Mouse (Mus musculus): ENCODE data around the gene Kcnc3. TPM values are rescaled to one million over a fixed set of nuclear protein-coding genes. Genes with fewer than 3 reads are reported as not detected.

Gene Kcnc3
- polyA plus RNA-seq, 1 experiment from 2014 or later: 0.18 TPM

- ATAC-seq (ENCODE audit: low FRiP score, low TSS enrichment): no peak
- Histone ChIP-seq H3K36me3 (ENCODE audit: control insufficient read depth, insufficient read depth, low read length) (no peaks in the 10 kb centered on the region), H3K4me3 (ENCODE audit: low read length) (no peak overlapping the region), H3K4me1 (ENCODE audit: control insufficient read depth, insufficient read depth, low read length) (no peaks in the 10 kb centered on the region), H3K4me2 (replicated peaks; ENCODE audit: low read depth, low read length) (peak overlapping the region; percentile 19), H3K9me3 (ENCODE audit: control insufficient read depth, low read length) (no peaks in the 10 kb centered on the region), H3K9ac (ENCODE audit: low read depth, low read length) (no peak overlapping the region), H3K27me3 (ENCODE audit: control insufficient read depth, insufficient read depth, low read length) (peaks cover 40% of the 10 kb centered on the region), H3K27ac (ENCODE audit: low read depth, low read length) (no peak overlapping the region)
- 2% methylated on average over 16 of the region's 16 CpGs for WGBS
Measured at GRCm38 (mm10) chr7:44638663-44639062, 48.2 kb downstream of the Kcnc3 start.

- no peak for ATAC-seq (ENCODE audit: low FRiP score, low TSS enrichment)
- 0 out of 2 replicates have a peak overlapping the region, but pooled peaks have one; percentile 13 for H3K4me2 ChIP-seq (replicated peaks; ENCODE audit: low read depth, low read length)
- H3K27me3 ChIP-seq (ENCODE audit: control insufficient read depth, insufficient read depth, low read length): peaks cover 53% of the 10 kb centered on the region
- no peaks in the 10 kb centered on the region for H3K9me3 ChIP-seq (ENCODE audit: control insufficient read depth, low read length)
- H3K27ac ChIP-seq (ENCODE audit: low read depth, low read length): no peak overlapping the region
- H3K36me3 ChIP-seq (ENCODE audit: control insufficient read depth, insufficient read depth, low read length): no peaks in the 10 kb centered on the region
- H3K9ac ChIP-seq (ENCODE audit: low read depth, low read length): no peak overlapping the region
- no peaks in the 10 kb centered on the region for H3K4me1 ChIP-seq (ENCODE audit: control insufficient read depth, insufficient read depth, low read length)
- no peak overlapping the region for H3K4me3 ChIP-seq (ENCODE audit: low read length)
- WGBS: 8% methylated on average over 25 of the region's 25 CpGs
Measured at GRCm38 (mm10) chr7:44640843-44641605, 50.6 kb downstream of the Kcnc3 start.

GRCm38 (mm10) chr7:44641887-44642286 is 51.4 kb downstream of the Kcnc3 start:
- Histone ChIP-seq H3K27me3 (ENCODE audit: control insufficient read depth, insufficient read depth, low read length) (peaks cover 54% of the 10 kb centered on the region), H3K9me3 (ENCODE audit: control insufficient read depth, low read length) (no peaks in the 10 kb centered on the region), H3K4me2 (replicated peaks; ENCODE audit: low read depth, low read length) (no peak overlapping the region), H3K4me3 (ENCODE audit: low read length) (no peak overlapping the region), H3K36me3 (ENCODE audit: control insufficient read depth, insufficient read depth, low read length) (no peaks in the 10 kb centered on the region), H3K4me1 (ENCODE audit: control insufficient read depth, insufficient read depth, low read length) (no peaks in the 10 kb centered on the region), H3K27ac (ENCODE audit: low read depth, low read length) (no peak overlapping the region), H3K9ac (ENCODE audit: low read depth, low read length) (no peak overlapping the region)
- no peak for ATAC-seq (ENCODE audit: low FRiP score, low TSS enrichment)
- 35% methylated on average over 8 of the region's 8 CpGs for WGBS

DNA sequence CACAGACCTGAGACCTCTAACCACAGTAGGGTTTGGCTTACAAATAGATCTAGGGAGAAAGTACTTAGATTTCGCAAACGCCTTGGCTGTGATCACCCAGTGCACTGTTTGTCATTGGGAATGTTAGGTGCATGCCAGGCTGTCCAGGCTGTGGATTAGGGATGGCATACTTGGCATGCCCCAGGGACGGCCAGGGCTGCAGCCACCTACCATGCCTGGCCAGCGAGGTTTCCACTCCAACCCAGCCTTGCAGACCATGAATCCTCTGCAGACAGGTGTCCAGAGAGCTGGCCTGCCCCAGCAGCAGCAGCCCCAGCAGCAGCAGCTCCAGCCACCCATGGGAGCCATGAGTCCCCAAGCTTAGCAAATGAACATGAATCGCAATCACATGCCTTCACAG is 54.8 kb downstream of the Kcnc3 start:
- Histone ChIP-seq H3K4me3 (ENCODE audit: low read length) (no peak overlapping the region), H3K36me3 (ENCODE audit: control insufficient read depth, insufficient read depth, low read length) (no peaks in the 10 kb centered on the region), H3K9me3 (ENCODE audit: control insufficient read depth, low read length) (no peaks in the 10 kb centered on the region), H3K4me1 (ENCODE audit: control insufficient read depth, insufficient read depth, low read length) (no peaks in the 10 kb centered on the region), H3K4me2 (replicated peaks; ENCODE audit: low read depth, low read length) (no peak overlapping the region), H3K27me3 (ENCODE audit: control insufficient read depth, insufficient read depth, low read length) (peaks cover 23% of the 10 kb centered on the region), H3K9ac (ENCODE audit: low read depth, low read length) (no peak overlapping the region), H3K27ac (ENCODE audit: low read depth, low read length) (no peak overlapping the region)
- no peak for ATAC-seq (ENCODE audit: low FRiP score, low TSS enrichment)
- WGBS: 77% methylated on average over 4 of the region's 5 CpGs

GRCm38 (mm10) chr7:44645951-44646350 is 55.5 kb downstream of the Kcnc3 start:
- no peak overlapping the region for H3K4me3 ChIP-seq (ENCODE audit: low read length)
- no peak overlapping the region for H3K9ac ChIP-seq (ENCODE audit: low read depth, low read length)
- no peaks in the 10 kb centered on the region for H3K4me1 ChIP-seq (ENCODE audit: control insufficient read depth, insufficient read depth, low read length)
- H3K4me2 ChIP-seq (replicated peaks; ENCODE audit: low read depth, low read length): no peak overlapping the region
- ATAC-seq (ENCODE audit: low FRiP score, low TSS enrichment): no peak
- no peaks in the 10 kb centered on the region for H3K36me3 ChIP-seq (ENCODE audit: control insufficient read depth, insufficient read depth, low read length)
- no peak overlapping the region for H3K27ac ChIP-seq (ENCODE audit: low read depth, low read length)
- 25% methylated on average over 15 of the region's 15 CpGs for WGBS
- H3K9me3 ChIP-seq (ENCODE audit: control insufficient read depth, low read length): no peaks in the 10 kb centered on the region
- peaks cover 19% of the 10 kb centered on the region for H3K27me3 ChIP-seq (ENCODE audit: control insufficient read depth, insufficient read depth, low read length)

GRCm38 (mm10) chr7:44647042-44647724 is 56.7 kb downstream of the Kcnc3 start:
- Histone ChIP-seq H3K9me3 (ENCODE audit: control insufficient read depth, low read length) (no peaks in the 10 kb centered on the region), H3K4me2 (replicated peaks; ENCODE audit: low read depth, low read length) (no peak overlapping the region), H3K27me3 (ENCODE audit: control insufficient read depth, insufficient read depth, low read length) (peaks cover 19% of the 10 kb centered on the region), H3K27ac (ENCODE audit: low read depth, low read length) (no peak overlapping the region), H3K9ac (ENCODE audit: low read depth, low read length) (no peak overlapping the region), H3K4me1 (ENCODE audit: control insufficient read depth, insufficient read depth, low read length) (no peaks in the 10 kb centered on the region), H3K36me3 (ENCODE audit: control insufficient read depth, insufficient read depth, low read length) (no peaks in the 10 kb centered on the region), H3K4me3 (ENCODE audit: low read length) (no peak overlapping the region)
- no peak for ATAC-seq (ENCODE audit: low FRiP score, low TSS enrichment)
- 52% methylated on average over 7 of the region's 7 CpGs for WGBS

DNA sequence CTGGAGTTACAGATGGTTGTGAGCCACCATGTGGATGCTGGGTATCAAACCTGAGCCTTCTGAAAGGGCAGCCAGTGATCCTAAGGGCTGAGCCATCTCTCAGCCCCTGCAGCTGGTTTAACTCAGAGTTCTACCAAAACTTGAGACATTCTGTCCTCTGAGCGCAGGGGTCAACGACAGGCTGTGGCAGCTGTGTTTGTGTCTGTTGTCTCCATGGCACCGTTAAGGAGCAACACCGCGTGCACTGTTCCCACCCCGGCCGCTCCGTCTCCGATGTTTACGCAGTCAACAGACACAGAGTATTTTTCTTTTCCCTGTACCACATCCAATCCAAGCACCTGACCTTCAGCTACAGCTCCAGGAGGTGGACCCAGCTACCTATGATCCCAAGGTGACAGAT is 57.3 kb downstream of the Kcnc3 start:
- no peak overlapping the region for H3K9ac ChIP-seq (ENCODE audit: low read depth, low read length)
- no peaks in the 10 kb centered on the region for H3K36me3 ChIP-seq (ENCODE audit: control insufficient read depth, insufficient read depth, low read length)
- 46% methylated on average over 10 of the region's 10 CpGs for WGBS
- no peak overlapping the region for H3K4me2 ChIP-seq (replicated peaks; ENCODE audit: low read depth, low read length)
- no peaks in the 10 kb centered on the region for H3K4me1 ChIP-seq (ENCODE audit: control insufficient read depth, insufficient read depth, low read length)
- H3K4me3 ChIP-seq (ENCODE audit: low read length): no peak overlapping the region
- H3K27ac ChIP-seq (ENCODE audit: low read depth, low read length): no peak overlapping the region
- H3K27me3 ChIP-seq (ENCODE audit: control insufficient read depth, insufficient read depth, low read length): peaks cover 19% of the 10 kb centered on the region
- H3K9me3 ChIP-seq (ENCODE audit: control insufficient read depth, low read length): no peaks in the 10 kb centered on the region
- no peak for ATAC-seq (ENCODE audit: low FRiP score, low TSS enrichment)

DNA sequence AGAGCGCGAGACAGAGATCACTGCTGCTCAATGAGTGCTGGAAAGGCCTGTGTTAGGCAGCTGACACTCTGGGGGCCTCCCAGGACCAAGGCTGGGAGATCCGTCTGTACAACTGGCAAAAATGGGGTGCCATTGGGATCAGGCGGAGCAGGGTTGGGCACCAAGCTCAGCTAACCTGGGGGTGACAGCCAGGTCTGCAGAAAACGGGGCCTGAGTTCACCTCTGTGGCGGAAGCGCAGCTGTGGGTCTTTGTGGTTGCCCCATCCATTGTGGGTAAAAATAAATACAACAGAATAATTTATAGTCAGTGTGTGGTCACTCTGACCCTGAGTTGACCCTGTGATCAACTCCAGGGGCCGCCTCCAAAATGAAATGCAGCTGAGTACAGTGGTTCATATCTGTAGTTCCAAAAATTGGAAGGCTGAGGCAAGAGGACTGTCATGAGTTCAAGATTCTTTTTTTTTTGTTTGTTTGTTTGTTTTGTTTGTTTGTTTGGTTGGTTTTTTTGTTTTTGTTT is 58.7 kb downstream of the Kcnc3 start:
- Histone ChIP-seq H3K4me2 (replicated peaks; ENCODE audit: low read depth, low read length) (no peak overlapping the region), H3K9ac (ENCODE audit: low read depth, low read length) (no peak overlapping the region), H3K4me1 (ENCODE audit: control insufficient read depth, insufficient read depth, low read length) (no peaks in the 10 kb centered on the region), H3K9me3 (ENCODE audit: control insufficient read depth, low read length) (no peaks in the 10 kb centered on the region), H3K27me3 (ENCODE audit: control insufficient read depth, insufficient read depth, low read length) (peaks cover 14% of the 10 kb centered on the region), H3K27ac (ENCODE audit: low read depth, low read length) (no peak overlapping the region), H3K36me3 (ENCODE audit: control insufficient read depth, insufficient read depth, low read length) (no peaks in the 10 kb centered on the region), H3K4me3 (ENCODE audit: low read length) (no peak overlapping the region)
- WGBS: 66% methylated on average over 8 of the region's 8 CpGs
- no peak for ATAC-seq (ENCODE audit: low FRiP score, low TSS enrichment)

GRCm38 (mm10) chr7:44649990-44650389 is 59.5 kb downstream of the Kcnc3 start:
- no peaks in the 10 kb centered on the region for H3K36me3 ChIP-seq (ENCODE audit: control insufficient read depth, insufficient read depth, low read length)
- no peaks in the 10 kb centered on the region for H3K4me1 ChIP-seq (ENCODE audit: control insufficient read depth, insufficient read depth, low read length)
- no peak overlapping the region for H3K27ac ChIP-seq (ENCODE audit: low read depth, low read length)
- peak; percentile 48; the same call in 1 of the 2 replicates for ATAC-seq (ENCODE audit: low FRiP score, low TSS enrichment)
- H3K9me3 ChIP-seq (ENCODE audit: control insufficient read depth, low read length): no peaks in the 10 kb centered on the region
- H3K9ac ChIP-seq (ENCODE audit: low read depth, low read length): no peak overlapping the region
- peaks cover 8% of the 10 kb centered on the region for H3K27me3 ChIP-seq (ENCODE audit: control insufficient read depth, insufficient read depth, low read length)
- H3K4me2 ChIP-seq (replicated peaks; ENCODE audit: low read depth, low read length): no peak overlapping the region
- no peak overlapping the region for H3K4me3 ChIP-seq (ENCODE audit: low read length)
- 14% methylated on average over 4 of the region's 4 CpGs for WGBS

Measured in kidney, embryonic 14.5 days (tissue).